Mouse (Mus musculus): ENCODE measurements around the gene Gfod2. TPM values are rescaled to one million over a fixed set of nuclear protein-coding genes. Genes with fewer than 3 reads are reported as not detected.

Gfod2 gene
- polyA plus RNA-seq, 1 experiment from 2014 or later, result 82.7 TPM

- Histone ChIP-seq H3K4me3 (ENCODE audit: low read length) (no peak overlapping the region), H3K4me2 (ENCODE audit: low read length) (no peak overlapping the region), H3K9ac (ENCODE audit: low read depth, low read length) (no peak overlapping the region), H3K27me3 (replicated peaks; ENCODE audit: control insufficient read depth, insufficient read depth, low read length) (no peaks in the 10 kb centered on the region), H3K36me3 (ENCODE audit: control insufficient read depth, insufficient read depth, low read length) (peaks cover 6% of the 10 kb centered on the region), H3K9me3 (ENCODE audit: control insufficient read depth, low read length) (no peaks in the 10 kb centered on the region), H3K4me1 (ENCODE audit: control insufficient read depth, insufficient read depth, low read depth, low read length) (no peaks in the 10 kb centered on the region), H3K27ac (ENCODE audit: low read depth, low read length) (no peak overlapping the region)
- ATAC-seq, result no peak
- WGBS, result 95% methylated on average over 5 of the region's 5 CpGs
Measured at GRCm38 (mm10) chr8:105732186-105732585, 26.3 kb downstream of the Gfod2 start.

GRCm38 (mm10) chr8:105727397-105728124 lies 30.9 kb downstream of the Gfod2 start:
- H3K9ac ChIP-seq (ENCODE audit: low read depth, low read length), result no peak overlapping the region
- no peaks in the 10 kb centered on the region for H3K4me1 ChIP-seq (ENCODE audit: control insufficient read depth, insufficient read depth, low read depth, low read length)
- no peak overlapping the region for H3K4me2 ChIP-seq (ENCODE audit: low read length)
- peaks cover 23% of the 10 kb centered on the region for H3K36me3 ChIP-seq (ENCODE audit: control insufficient read depth, insufficient read depth, low read length)
- no peaks in the 10 kb centered on the region for H3K27me3 ChIP-seq (replicated peaks; ENCODE audit: control insufficient read depth, insufficient read depth, low read length)
- no peak overlapping the region for H3K4me3 ChIP-seq (ENCODE audit: low read length)
- H3K27ac ChIP-seq (ENCODE audit: low read depth, low read length), result no peak overlapping the region
- WGBS, result 87% methylated on average over 18 of the region's 18 CpGs
- H3K9me3 ChIP-seq (ENCODE audit: control insufficient read depth, low read length), result no peaks in the 10 kb centered on the region
- ATAC-seq, result no peak

- Histone ChIP-seq H3K9me3 (ENCODE audit: control insufficient read depth, low read length) (no peaks in the 10 kb centered on the region), H3K36me3 (ENCODE audit: control insufficient read depth, insufficient read depth, low read length) (peaks cover 24% of the 10 kb centered on the region)
- 82% methylated on average over 5 of the region's 5 CpGs for WGBS
Measured at GRCm38 (mm10) chr8:105725726-105726125, 32.7 kb downstream of the Gfod2 start.

GRCm38 (mm10) chr8:105722861-105723260 lies 35.6 kb downstream of the Gfod2 start:
- Histone ChIP-seq H3K27me3 (replicated peaks; ENCODE audit: control insufficient read depth, insufficient read depth, low read length) (no peaks in the 10 kb centered on the region), H3K36me3 (ENCODE audit: control insufficient read depth, insufficient read depth, low read length) (peaks cover 24% of the 10 kb centered on the region), H3K4me2 (ENCODE audit: low read length) (no peak overlapping the region), H3K27ac (ENCODE audit: low read depth, low read length) (no peak overlapping the region), H3K4me3 (ENCODE audit: low read length) (no peak overlapping the region), H3K4me1 (ENCODE audit: control insufficient read depth, insufficient read depth, low read depth, low read length) (no peaks in the 10 kb centered on the region), H3K9me3 (ENCODE audit: control insufficient read depth, low read length) (no peaks in the 10 kb centered on the region), H3K9ac (ENCODE audit: low read depth, low read length) (no peak overlapping the region)
- no peak for ATAC-seq
- WGBS, result 89% methylated on average over 9 of the region's 9 CpGs

More at GRCm38 (mm10) chr8:105725726-105726125, 32.7 kb downstream of the Gfod2 start:
- no peaks in the 10 kb centered on the region for H3K27me3 ChIP-seq (replicated peaks; ENCODE audit: control insufficient read depth, insufficient read depth, low read length)
- no peak for ATAC-seq
- H3K4me1 ChIP-seq (ENCODE audit: control insufficient read depth, insufficient read depth, low read depth, low read length), result no peaks in the 10 kb centered on the region
- H3K4me3 ChIP-seq (ENCODE audit: low read length), result no peak overlapping the region
- no peak overlapping the region for H3K4me2 ChIP-seq (ENCODE audit: low read length)
- H3K27ac ChIP-seq (ENCODE audit: low read depth, low read length), result no peak overlapping the region
- H3K9ac ChIP-seq (ENCODE audit: low read depth, low read length), result no peak overlapping the region

- no peaks in the 10 kb centered on the region for H3K9me3 ChIP-seq (ENCODE audit: control insufficient read depth, low read length)
- H3K27ac ChIP-seq (ENCODE audit: low read depth, low read length), result no peak overlapping the region
- WGBS, result 84% methylated on average over 4 of the region's 4 CpGs
- no peak for ATAC-seq
- H3K36me3 ChIP-seq (ENCODE audit: control insufficient read depth, insufficient read depth, low read length), result peaks cover 20% of the 10 kb centered on the region
- H3K4me3 ChIP-seq (ENCODE audit: low read length), result no peak overlapping the region
- no peak overlapping the region for H3K4me2 ChIP-seq (ENCODE audit: low read length)
- H3K27me3 ChIP-seq (replicated peaks; ENCODE audit: control insufficient read depth, insufficient read depth, low read length), result no peaks in the 10 kb centered on the region
- H3K9ac ChIP-seq (ENCODE audit: low read depth, low read length), result no peak overlapping the region
- no peaks in the 10 kb centered on the region for H3K4me1 ChIP-seq (ENCODE audit: control insufficient read depth, insufficient read depth, low read depth, low read length)
Measured at GRCm38 (mm10) chr8:105719637-105720036, 38.8 kb downstream of the Gfod2 start.

- H3K36me3 ChIP-seq (ENCODE audit: control insufficient read depth, insufficient read depth, low read length), result peaks cover 14% of the 10 kb centered on the region
- H3K9me3 ChIP-seq (ENCODE audit: control insufficient read depth, low read length), result no peaks in the 10 kb centered on the region
- H3K4me1 ChIP-seq (ENCODE audit: control insufficient read depth, insufficient read depth, low read depth, low read length), result no peaks in the 10 kb centered on the region
- no peak overlapping the region for H3K27ac ChIP-seq (ENCODE audit: low read depth, low read length)
- H3K4me3 ChIP-seq (ENCODE audit: low read length), result no peak overlapping the region
- H3K27me3 ChIP-seq (replicated peaks; ENCODE audit: control insufficient read depth, insufficient read depth, low read length), result no peaks in the 10 kb centered on the region
- H3K4me2 ChIP-seq (ENCODE audit: low read length), result no peak overlapping the region
- ATAC-seq, result no peak
- no peak overlapping the region for H3K9ac ChIP-seq (ENCODE audit: low read depth, low read length)
- WGBS, result 92% methylated on average over 15 of the region's 15 CpGs
Measured at GRCm38 (mm10) chr8:105716302-105716945, 42.0 kb downstream of the Gfod2 start.

- ATAC-seq, result no peak
- peaks cover 14% of the 10 kb centered on the region for H3K36me3 ChIP-seq (ENCODE audit: control insufficient read depth, insufficient read depth, low read length)
- H3K4me1 ChIP-seq (ENCODE audit: control insufficient read depth, insufficient read depth, low read depth, low read length), result no peaks in the 10 kb centered on the region
- WGBS, result 76% methylated on average over 6 of the region's 6 CpGs
- H3K27ac ChIP-seq (ENCODE audit: low read depth, low read length), result no peak overlapping the region
- H3K4me3 ChIP-seq (ENCODE audit: low read length), result no peak overlapping the region
- H3K9ac ChIP-seq (ENCODE audit: low read depth, low read length), result no peak overlapping the region
- no peak overlapping the region for H3K4me2 ChIP-seq (ENCODE audit: low read length)
- H3K9me3 ChIP-seq (ENCODE audit: control insufficient read depth, low read length), result no peaks in the 10 kb centered on the region
- H3K27me3 ChIP-seq (replicated peaks; ENCODE audit: control insufficient read depth, insufficient read depth, low read length), result no peaks in the 10 kb centered on the region
Measured at GRCm38 (mm10) chr8:105715042-105715441, 43.4 kb downstream of the Gfod2 start.

- H3K4me2 ChIP-seq (ENCODE audit: low read length), result no peak overlapping the region
- H3K9ac ChIP-seq (ENCODE audit: low read depth, low read length), result no peak overlapping the region
- no peaks in the 10 kb centered on the region for H3K9me3 ChIP-seq (ENCODE audit: control insufficient read depth, low read length)
- peaks cover 14% of the 10 kb centered on the region for H3K36me3 ChIP-seq (ENCODE audit: control insufficient read depth, insufficient read depth, low read length)
- H3K27ac ChIP-seq (ENCODE audit: low read depth, low read length), result no peak overlapping the region
- H3K27me3 ChIP-seq (replicated peaks; ENCODE audit: control insufficient read depth, insufficient read depth, low read length), result no peaks in the 10 kb centered on the region
- WGBS, result 9% methylated on average over 3 of the region's 3 CpGs
- no peaks in the 10 kb centered on the region for H3K4me1 ChIP-seq (ENCODE audit: control insufficient read depth, insufficient read depth, low read depth, low read length)
- ATAC-seq, result no peak
- H3K4me3 ChIP-seq (ENCODE audit: low read length), result no peak overlapping the region
Measured at GRCm38 (mm10) chr8:105714139-105714538, 44.3 kb downstream of the Gfod2 start.

- Histone ChIP-seq H3K27ac (ENCODE audit: low read depth, low read length) (no peak overlapping the region), H3K4me1 (ENCODE audit: control insufficient read depth, insufficient read depth, low read depth, low read length) (peaks cover 6% of the 10 kb centered on the region), H3K36me3 (ENCODE audit: control insufficient read depth, insufficient read depth, low read length) (peaks cover 12% of the 10 kb centered on the region), H3K4me2 (ENCODE audit: low read length) (no peak overlapping the region), H3K9me3 (ENCODE audit: control insufficient read depth, low read length) (no peaks in the 10 kb centered on the region), H3K4me3 (ENCODE audit: low read length) (no peak overlapping the region), H3K9ac (ENCODE audit: low read depth, low read length) (no peak overlapping the region), H3K27me3 (replicated peaks; ENCODE audit: control insufficient read depth, insufficient read depth, low read length) (no peaks in the 10 kb centered on the region)
- no peak for ATAC-seq
- WGBS, result 94% methylated on average over 3 of the region's 3 CpGs
Measured at GRCm38 (mm10) chr8:105712286-105712685, 46.2 kb downstream of the Gfod2 start.
